Mouse (Mus musculus): ENCODE data around the gene Rasl11a.

GRCm38 (mm10) chr5:146795728-146796127 is 49.1 kb upstream of the Rasl11a start:
- TF ChIP-seq CTCF (IDR thresholded peaks at IDR 0.05; ENCODE audit: low read depth, low read length) = no peak
- no peak for TF ChIP-seq POLR2A (IDR thresholded peaks at IDR 0.05; ENCODE audit: insufficient read depth, low read length)

Data from ES-Bruce4 (cell line).